Mouse (Mus musculus): ENCODE measurements around the gene Slc38a11. TPM values are rescaled to one million over a fixed set of nuclear protein-coding genes. Genes with fewer than 3 reads are reported as not detected.

Gene Slc38a11
- total RNA-seq, 1 experiment = 0.13 TPM

GRCm38 (mm10) chr2:65347367-65347766 lies 16.5 kb downstream of the Slc38a11 start:
- TF ChIP-seq ZC3H11A (IDR thresholded peaks at IDR 0.05; ENCODE audit: borderline replicate concordance, low read depth, low read length) = no peak
- no peak for TF ChIP-seq HCFC1 (IDR thresholded peaks at IDR 0.05; ENCODE audit: borderline replicate concordance, insufficient read depth, low read length)
- no peak for TF ChIP-seq ZNF384 (IDR thresholded peaks at IDR 0.05; ENCODE audit: low read depth, low read length)
- no peak for TF ChIP-seq CHD2 (IDR thresholded peaks at IDR 0.05; ENCODE audit: low read depth, low read length)
- no peak for TF ChIP-seq MAFK (IDR thresholded peaks at IDR 0.05; ENCODE audit: insufficient read depth, low read depth, low read length)
- DNase-seq (ENCODE audit: low read depth, low spot score) = no peak
- Histone ChIP-seq H3K9me3 (ENCODE audit: control insufficient read depth, insufficient read depth, low read depth, low read length) (no peaks in the 10 kb centered on the region), H3K9ac (ENCODE audit: insufficient read depth, low read depth, low read length, poor library complexity, severe bottlenecking) (no peak overlapping the region), H3K4me3 (ENCODE audit: insufficient read depth in 1 of 2, low read depth in 1 of 2, low read length in 2 of 2, poor library complexity in 1 of 2, severe bottlenecking in 1 of 2) (no peak overlapping the region), H3K27ac (ENCODE audit: insufficient read depth, low read depth, low read length, poor library complexity, severe bottlenecking) (no peak overlapping the region), H3K4me1 (ENCODE audit: control insufficient read depth in 2 of 2, insufficient read depth in 2 of 2, low read length in 2 of 2, poor library complexity in 1 of 2) (no peaks in the 10 kb centered on the region), H3K36me3 (ENCODE audit: control insufficient read depth, insufficient read depth, low read length, poor library complexity, severe bottlenecking) (no peaks in the 10 kb centered on the region)
- in situ Hi-C loops (cut with MboI; ENCODE audit: low sequenced_read_pairs in 2 of 2, unreplicated experiment in 2 of 2) = loop anchor here in 1 of 2 experiments (25.0 kb wide), 1 partner anchor 210 kb away; no protein-coding TSS in a partner anchor

- Histone ChIP-seq H3K9ac (ENCODE audit: insufficient read depth, low read depth, low read length, poor library complexity, severe bottlenecking) (no peak overlapping the region), H3K9me3 (ENCODE audit: control insufficient read depth, insufficient read depth, low read depth, low read length) (no peaks in the 10 kb centered on the region), H3K36me3 (ENCODE audit: control insufficient read depth, insufficient read depth, low read length, poor library complexity, severe bottlenecking) (no peaks in the 10 kb centered on the region), H3K4me3 (ENCODE audit: insufficient read depth in 1 of 2, low read depth in 1 of 2, low read length in 2 of 2, poor library complexity in 1 of 2, severe bottlenecking in 1 of 2) (no peak overlapping the region), H3K27ac (ENCODE audit: insufficient read depth, low read depth, low read length, poor library complexity, severe bottlenecking) (no peak overlapping the region), H3K4me1 (ENCODE audit: control insufficient read depth in 2 of 2, insufficient read depth in 2 of 2, low read length in 2 of 2, poor library complexity in 1 of 2) (no peaks in the 10 kb centered on the region)
- DNase-seq (ENCODE audit: low read depth, low spot score) = no peak
- TF ChIP-seq CHD2 (IDR thresholded peaks at IDR 0.05; ENCODE audit: low read depth, low read length) = no peak
- no peak for TF ChIP-seq ZC3H11A (IDR thresholded peaks at IDR 0.05; ENCODE audit: borderline replicate concordance, low read depth, low read length)
- TF ChIP-seq ZNF384 (IDR thresholded peaks at IDR 0.05; ENCODE audit: low read depth, low read length) = no peak
- TF ChIP-seq HCFC1 (IDR thresholded peaks at IDR 0.05; ENCODE audit: borderline replicate concordance, insufficient read depth, low read length) = no peak
- TF ChIP-seq MAFK (IDR thresholded peaks at IDR 0.05; ENCODE audit: insufficient read depth, low read depth, low read length) = no peak
- in situ Hi-C loops (cut with MboI; ENCODE audit: low sequenced_read_pairs in 2 of 2, unreplicated experiment in 2 of 2) = loop anchor here in 1 of 2 experiments (25.0 kb wide), 1 partner anchor 210 kb away; no protein-coding TSS in a partner anchor
These were observed 16.9 kb downstream of the Slc38a11 start for GRCm38 (mm10) chr2:65346915-65347314.

GRCm38 (mm10) chr2:65346037-65346436 lies 17.8 kb downstream of the Slc38a11 start:
- H3K9me3 ChIP-seq (ENCODE audit: control insufficient read depth, insufficient read depth, low read depth, low read length) = no peaks in the 10 kb centered on the region
- in situ Hi-C loops (cut with MboI; ENCODE audit: low sequenced_read_pairs in 2 of 2, unreplicated experiment in 2 of 2) = loop anchor here in 1 of 2 experiments (25.0 kb wide), 1 partner anchor 209 kb away; no protein-coding TSS in a partner anchor
- no peak overlapping the region for H3K27ac ChIP-seq (ENCODE audit: insufficient read depth, low read depth, low read length, poor library complexity, severe bottlenecking)
- H3K4me1 ChIP-seq (ENCODE audit: control insufficient read depth in 2 of 2, insufficient read depth in 2 of 2, low read length in 2 of 2, poor library complexity in 1 of 2) = no peaks in the 10 kb centered on the region
- no peak overlapping the region for H3K4me3 ChIP-seq (ENCODE audit: insufficient read depth in 1 of 2, low read depth in 1 of 2, low read length in 2 of 2, poor library complexity in 1 of 2, severe bottlenecking in 1 of 2)
- TF ChIP-seq HCFC1 (IDR thresholded peaks at IDR 0.05; ENCODE audit: borderline replicate concordance, insufficient read depth, low read length) (no peak), ZC3H11A (IDR thresholded peaks at IDR 0.05; ENCODE audit: borderline replicate concordance, low read depth, low read length) (no peak), ZNF384 (IDR thresholded peaks at IDR 0.05; ENCODE audit: low read depth, low read length) (no peak), CHD2 (IDR thresholded peaks at IDR 0.05; ENCODE audit: low read depth, low read length) (no peak), MAFK (IDR thresholded peaks at IDR 0.05; ENCODE audit: insufficient read depth, low read depth, low read length) (no peak)
- no peak overlapping the region for H3K9ac ChIP-seq (ENCODE audit: insufficient read depth, low read depth, low read length, poor library complexity, severe bottlenecking)
- H3K36me3 ChIP-seq (ENCODE audit: control insufficient read depth, insufficient read depth, low read length, poor library complexity, severe bottlenecking) = no peaks in the 10 kb centered on the region
- no peak for DNase-seq (ENCODE audit: low read depth, low spot score)

GRCm38 (mm10) chr2:65342057-65342456 lies 21.8 kb downstream of the Slc38a11 start:
- Histone ChIP-seq H3K36me3 (ENCODE audit: control insufficient read depth, insufficient read depth, low read length, poor library complexity, severe bottlenecking) (no peaks in the 10 kb centered on the region), H3K27ac (ENCODE audit: insufficient read depth, low read depth, low read length, poor library complexity, severe bottlenecking) (no peak overlapping the region), H3K9me3 (ENCODE audit: control insufficient read depth, insufficient read depth, low read depth, low read length) (no peaks in the 10 kb centered on the region), H3K4me3 (ENCODE audit: insufficient read depth in 1 of 2, low read depth in 1 of 2, low read length in 2 of 2, poor library complexity in 1 of 2, severe bottlenecking in 1 of 2) (no peak overlapping the region), H3K4me1 (ENCODE audit: control insufficient read depth in 2 of 2, insufficient read depth in 2 of 2, low read length in 2 of 2, poor library complexity in 1 of 2) (no peaks in the 10 kb centered on the region), H3K9ac (ENCODE audit: insufficient read depth, low read depth, low read length, poor library complexity, severe bottlenecking) (no peak overlapping the region)
- TF ChIP-seq MAFK (IDR thresholded peaks at IDR 0.05; ENCODE audit: insufficient read depth, low read depth, low read length) (no peak), ZNF384 (IDR thresholded peaks at IDR 0.05; ENCODE audit: low read depth, low read length) (no peak), HCFC1 (IDR thresholded peaks at IDR 0.05; ENCODE audit: borderline replicate concordance, insufficient read depth, low read length) (no peak), ZC3H11A (IDR thresholded peaks at IDR 0.05; ENCODE audit: borderline replicate concordance, low read depth, low read length) (no peak), CHD2 (IDR thresholded peaks at IDR 0.05; ENCODE audit: low read depth, low read length) (no peak)
- DNase-seq (ENCODE audit: low read depth, low spot score) = no peak
- in situ Hi-C loops (cut with MboI; ENCODE audit: low sequenced_read_pairs in 2 of 2, unreplicated experiment in 2 of 2) = loop anchor here in 1 of 2 experiments (25.0 kb wide), 1 partner anchor 205 kb away; no protein-coding TSS in a partner anchor

All from ES-E14 (cell line).